8 mouse cellular contexts compared by ENCODE assay signal in genomic region chr11:116580031-116580652, GRCm38 (mm10). TPM values are rescaled to one million over a fixed set of nuclear protein-coding genes. Genes with fewer than 3 reads are reported as not detected.
A peak's percentile ranks its signal among the peaks of the same experiment; 100 is the strongest.
DNase-seq lines count a peak whose midpoint lies in the region; ATAC-seq and TF ChIP-seq lines count a peak whose summit lies in the region.

No protein-coding gene starts in this region.

- H3K9ac ChIP-seq in hindbrain, postnatal 0 days (replicated peaks; ENCODE audit: low read length) = peak overlapping the region; percentile 97

- peak overlapping the region; percentile 92 for H3K27ac ChIP-seq in hindbrain, postnatal 0 days

- H3K27me3 ChIP-seq in hindbrain, postnatal 0 days (ENCODE audit: insufficient read depth, low read length) = no peaks in the 10 kb centered on the region
- no peaks in the 10 kb centered on the region for H3K27me3 ChIP-seq in myocyte (ENCODE audit: control insufficient read depth, insufficient read depth, insufficient read length)

- H3K4me1 ChIP-seq in lung, adult 2 months (ENCODE audit: control insufficient read depth, insufficient read depth, low read length) = peaks cover 4% of the 10 kb centered on the region; the same call in 1 of the 2 replicates
- H3K4me1 ChIP-seq in hindbrain, postnatal 0 days (ENCODE audit: insufficient read depth, low read length) = peaks cover 18% of the 10 kb centered on the region

- H3K36me3 ChIP-seq in hindbrain, postnatal 0 days (ENCODE audit: insufficient read depth, low read length) = no peaks in the 10 kb centered on the region
- H3K36me3 ChIP-seq in myocyte (ENCODE audit: control insufficient read depth, insufficient read depth) = no peaks in the 10 kb centered on the region

- no peaks in the 10 kb centered on the region for H3K9me3 ChIP-seq in hindbrain, postnatal 0 days (ENCODE audit: low read length)

- H3K4me2 ChIP-seq in hindbrain, postnatal 0 days (ENCODE audit: low read depth, low read length) = peak overlapping the region; percentile 60
- peak overlapping the region; percentile 98 for H3K4me2 ChIP-seq in myocyte (ENCODE audit: low read depth)

- 32% methylated on average over 10 of the region's 10 CpGs for WGBS in lung, adult 2 months
- WGBS in hindbrain, postnatal 0 days = 17% methylated on average over 10 of the region's 10 CpGs

- peak overlapping the region; percentile 72 for H3ac ChIP-seq in myocyte (ENCODE audit: control insufficient read depth, insufficient read length)

- peaks cover 48% of the 10 kb centered on the region for H3K79me2 ChIP-seq in myocyte (ENCODE audit: control insufficient read depth, insufficient read depth)

- TF ChIP-seq CTCF in lung, adult 2 months (IDR thresholded peaks at IDR 0.05; ENCODE audit: insufficient read depth, low read length) = no peak
- no peak for TF ChIP-seq CTCF in hindbrain, postnatal 0 days (IDR thresholded peaks at IDR 0.05; ENCODE audit: low read depth)

- H3K4me3 ChIP-seq in lung, adult 2 months (replicated peaks; ENCODE audit: extremely low read depth, low read depth, low read length) = peak overlapping the region; percentile 79
- H3K4me3 ChIP-seq in hindbrain, postnatal 0 days (ENCODE audit: low read length) = peak overlapping the region; percentile 85
- peak overlapping the region; percentile 36 for H3K4me3 ChIP-seq in myocyte

- ATAC-seq in hindbrain, postnatal 0 days = 0 out of 2 replicates have a peak, but pooled peaks have one; percentile 8

- no peak for TF ChIP-seq POLR2A in lung, adult 2 months (IDR thresholded peaks at IDR 0.05; ENCODE audit: borderline replicate concordance, extremely low read depth, low read depth, low read length)
- TF ChIP-seq POLR2A in myocyte (IDR thresholded peaks at IDR 0.05; ENCODE audit: insufficient read length, low read depth) = no peak

- no peak for DNase-seq in lung, adult 2 months
- no peak for DNase-seq in lung, postnatal 10 days
- DNase-seq in c-Kit-positive CD71-negative TER-119-negative erythroid progenitor cells, embryonic 14.5 days (ENCODE audit: low read depth) = peak; percentile 38
- DNase-seq in hindbrain, postnatal 0 days (ENCODE audit: low spot score) = peak; percentile 18
- no peak for DNase-seq in adrenal gland, postnatal 4 days (ENCODE audit: low spot score in 2 of 2)
- no peak for DNase-seq in gastrocnemius, postnatal 25 days
- DNase-seq in adrenal gland, adult 2 months = no peak

TF ChIP-seq in myocyte, 11 proteins besides CTCF, POLR2A, EP300 and RAD21:
- TF ChIP-seq E2F4 (IDR thresholded peaks at IDR 0.05; ENCODE audit: insufficient read depth) (no peak), CEBPB (IDR thresholded peaks at IDR 0.05; ENCODE audit: insufficient read depth, poor library complexity, severe bottlenecking) (no peak), POLR2AphosphoS2 (IDR thresholded peaks at IDR 0.05; ENCODE audit: insufficient read length, low read depth) (no peak), SRF (IDR thresholded peaks at IDR 0.05; ENCODE audit: control insufficient read depth, insufficient read length, low read depth) (no peak), USF1 (IDR thresholded peaks at IDR 0.05; ENCODE audit: low read depth) (no peak), MYOG (IDR thresholded peaks at IDR 0.05; ENCODE audit: control insufficient read depth in 1 of 3, insufficient read depth in 1 of 3, insufficient read length in 2 of 3, low read depth in 2 of 3) (no peak), TCF3 (IDR thresholded peaks at IDR 0.05; ENCODE audit: insufficient read length, low read depth) (no peak), TCF12 (IDR thresholded peaks at IDR 0.05; ENCODE audit: insufficient read depth, poor library complexity, severe bottlenecking) (no peak), MYOD1 (IDR thresholded peaks at IDR 0.05; ENCODE audit: control insufficient read depth in 1 of 3, insufficient read length in 2 of 3, low read depth in 2 of 3) (peak in 1 of 3 experiments; percentile 2)

RNA-seq across cellular contexts. Expression of gene Ube2o, which starts 1.1 kb away (rescaled TPM):
- 18.3 and 18.8 TPM in 2 replicates for polyA plus RNA-seq in lung, adult 2 months (2012; rRNA removed)
- total RNA-seq in hindbrain, postnatal 0 days (2014; rRNA removed) = 101 and 112 TPM in 2 replicates
- polyA plus RNA-seq in hindbrain, postnatal 0 days (2015; fragmentation: Nextera tagmentation; extraction: Ambion mirVana) = 31.3 and 31.9 TPM in 2 replicates
- polyA plus RNA-seq in myocyte (2012; fragmentation: generic; extraction: Trizol) = 27.1 TPM
- 10 to 100 TPM; 32.6 to 39.0 TPM for total RNA-seq in adrenal gland, postnatal 4 days (2021)
- total RNA-seq in gastrocnemius, postnatal 25 days (2021) = 10 to 100 TPM; 17.9 to 20.4 TPM
- 10 to 100 TPM; 24.9 to 26.7 TPM for total RNA-seq in adrenal gland, adult 2 months (2021)
- 21.8 and 24.6 TPM in 2 replicates for polyA plus RNA-seq in adrenal gland, adult 2 months (2012; rRNA removed)

RNA-seq across cellular contexts. Expression of gene Aanat, which starts 6.1 kb away (rescaled TPM):
- polyA plus RNA-seq in lung, adult 2 months (2012; rRNA removed) = 0.15 TPM in 1 of 2 replicates, not detected in the other
- total RNA-seq in hindbrain, postnatal 0 days (2014; rRNA removed) = 0.68 TPM in 1 of 2 replicates, not detected in the other
- 0.46 and 0.81 TPM in 2 replicates for polyA plus RNA-seq in hindbrain, postnatal 0 days (2015; fragmentation: Nextera tagmentation; extraction: Ambion mirVana)
- not detected for polyA plus RNA-seq in myocyte (2012; fragmentation: generic; extraction: Trizol)
- total RNA-seq in adrenal gland, postnatal 4 days (2021) = not detected
- not detected for total RNA-seq in gastrocnemius, postnatal 25 days (2021)
- not detected for total RNA-seq in adrenal gland, adult 2 months (2021)
- 0.40 TPM in 1 of 2 replicates, not detected in the other for polyA plus RNA-seq in adrenal gland, adult 2 months (2012; rRNA removed)

RNA-seq across cellular contexts. Expression of gene Rhbdf2, which starts 46.7 kb away (rescaled TPM):
- 82.2 and 87.8 TPM in 2 replicates for polyA plus RNA-seq in lung, adult 2 months (2012; rRNA removed)
- 3.8 and 4.0 TPM in 2 replicates for total RNA-seq in hindbrain, postnatal 0 days (2014; rRNA removed)
- polyA plus RNA-seq in hindbrain, postnatal 0 days (2015; fragmentation: Nextera tagmentation; extraction: Ambion mirVana) = 1.1 and 1.6 TPM in 2 replicates
- 16.2 TPM for polyA plus RNA-seq in myocyte (2012; fragmentation: generic; extraction: Trizol)
- 10 to 100 TPM; 18.0 TPM for total RNA-seq in adrenal gland, postnatal 4 days (2021)
- total RNA-seq in gastrocnemius, postnatal 25 days (2021) = 1 to 10 TPM; 6.3 to 7.5 TPM
- 10 to 100 TPM in 1 of 2 experiments, 1 to 10 TPM in 1; 8.2 to 22.7 TPM for total RNA-seq in adrenal gland, adult 2 months (2021)
- polyA plus RNA-seq in adrenal gland, adult 2 months (2012; rRNA removed) = 41.1 and 56.8 TPM in 2 replicates

RNA-seq across cellular contexts. Expression of gene Sphk1, which starts 49.4 kb away (rescaled TPM):
- 41.8 and 45.8 TPM in 2 replicates for polyA plus RNA-seq in lung, adult 2 months (2012; rRNA removed)
- total RNA-seq in hindbrain, postnatal 0 days (2014; rRNA removed) = 25.5 and 29.7 TPM in 2 replicates
- 17.9 and 20.4 TPM in 2 replicates for polyA plus RNA-seq in hindbrain, postnatal 0 days (2015; fragmentation: Nextera tagmentation; extraction: Ambion mirVana)
- 24.5 TPM for polyA plus RNA-seq in myocyte (2012; fragmentation: generic; extraction: Trizol)
- total RNA-seq in adrenal gland, postnatal 4 days (2021) = 1 to 10 TPM; 5.3 to 6.0 TPM
- total RNA-seq in gastrocnemius, postnatal 25 days (2021) = 1 to 10 TPM in 1 of 2 experiments, under 1 TPM in 1; 0.94 to 2.0 TPM
- total RNA-seq in adrenal gland, adult 2 months (2021) = 1 to 10 TPM; 2.4 to 2.6 TPM
- polyA plus RNA-seq in adrenal gland, adult 2 months (2012; rRNA removed) = 3.7 and 4.1 TPM in 2 replicates

Comparison
In these comparisons a context has a peak if more than half of its experiments do, and no peak if none do; other contexts are left out.
1. DNase-seq: peak in c-Kit-positive CD71-negative TER-119-negative erythroid progenitor cells, embryonic 14.5 days (single experiment) and hindbrain, postnatal 0 days (single experiment); none in lung, adult 2 months (single experiment), lung, postnatal 10 days (single experiment), adrenal gland, postnatal 4 days (0 of 2), gastrocnemius, postnatal 25 days (single experiment) and adrenal gland, adult 2 months (single experiment).
2. Peak in every context shown above with its lines, with median percentiles within 50 percentile points of each other: H3K4me3 ChIP-seq.